Mouse (Mus musculus) activated CD4-positive, CD25-positive, alpha-beta regulatory T cell, adult 4 months (primary cell): ENCODE data around the gene Gm1673. TPM values are rescaled to one million over a fixed set of nuclear protein-coding genes. Genes with fewer than 3 reads are reported as not detected.

ENCODE experiments used
- ATAC-seq: one replicate; pipeline ENCODE4 v1.8.0; 2017
- polyA plus RNA-seq, 2 experiments: library from polyadenylated mRNA; unstranded; fragments of 100-300 nt; shearing (Covaris generic); gene quantifications; one replicate each; pipeline ENCODE4 v1.2.1; 2017

Gm1673 gene
- polyA plus RNA-seq, 2 experiments from 2014 or later: not detected

DNA sequence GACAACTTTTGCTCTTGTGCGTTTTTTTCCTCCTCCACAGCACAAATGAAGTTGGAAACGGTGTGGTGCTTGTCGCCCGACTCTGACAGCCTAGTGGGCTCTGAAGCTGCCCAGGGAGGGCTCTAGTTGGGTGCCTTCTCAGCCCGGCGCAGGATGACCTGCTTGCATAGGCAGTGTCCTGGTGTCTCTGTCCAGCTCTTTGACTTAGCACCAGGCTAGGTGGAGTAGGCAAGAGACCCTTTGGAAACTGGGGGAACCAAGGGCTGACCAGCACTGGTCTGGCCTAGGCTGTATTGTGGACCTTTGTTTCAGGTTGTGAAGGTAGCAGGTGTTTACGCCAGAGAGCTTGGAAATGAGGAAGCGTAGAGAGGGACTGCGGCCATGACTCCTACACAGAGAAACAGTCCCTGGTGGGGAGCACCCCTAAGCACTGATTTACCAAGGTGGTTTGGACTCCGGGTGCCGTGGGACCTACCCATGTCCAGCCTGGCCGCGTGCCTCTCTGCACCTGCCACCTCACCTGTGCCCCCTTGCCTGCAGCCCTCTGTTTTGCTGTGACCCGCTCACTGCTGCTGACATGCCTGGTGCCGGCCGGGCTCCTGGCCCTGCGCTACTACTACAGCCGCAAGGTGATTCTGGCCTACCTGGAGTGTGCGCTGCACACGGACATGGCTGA lies 14.7 kb downstream of the Gm1673 start:
- no peak for ATAC-seq

DNA sequence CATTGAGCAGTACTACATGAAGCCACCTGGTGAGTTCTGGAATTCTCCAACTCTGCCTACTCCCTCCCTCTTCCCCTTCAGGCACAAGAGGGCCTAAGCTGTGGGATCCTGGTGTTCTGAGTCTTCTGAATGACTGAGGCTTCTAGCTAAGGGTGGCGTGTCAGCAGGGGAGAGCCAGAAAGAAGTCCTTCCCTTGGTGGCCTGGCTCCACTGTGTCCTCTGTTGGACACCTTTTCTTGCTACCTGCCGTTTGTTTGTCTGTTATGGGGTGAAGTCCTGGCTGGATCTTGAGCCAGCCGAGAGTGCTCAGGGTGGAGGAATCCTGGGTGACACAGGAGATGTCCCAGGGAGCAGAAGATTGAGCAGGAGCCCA lies 15.3 kb downstream of the Gm1673 start:
- ATAC-seq: no peak

DNA sequence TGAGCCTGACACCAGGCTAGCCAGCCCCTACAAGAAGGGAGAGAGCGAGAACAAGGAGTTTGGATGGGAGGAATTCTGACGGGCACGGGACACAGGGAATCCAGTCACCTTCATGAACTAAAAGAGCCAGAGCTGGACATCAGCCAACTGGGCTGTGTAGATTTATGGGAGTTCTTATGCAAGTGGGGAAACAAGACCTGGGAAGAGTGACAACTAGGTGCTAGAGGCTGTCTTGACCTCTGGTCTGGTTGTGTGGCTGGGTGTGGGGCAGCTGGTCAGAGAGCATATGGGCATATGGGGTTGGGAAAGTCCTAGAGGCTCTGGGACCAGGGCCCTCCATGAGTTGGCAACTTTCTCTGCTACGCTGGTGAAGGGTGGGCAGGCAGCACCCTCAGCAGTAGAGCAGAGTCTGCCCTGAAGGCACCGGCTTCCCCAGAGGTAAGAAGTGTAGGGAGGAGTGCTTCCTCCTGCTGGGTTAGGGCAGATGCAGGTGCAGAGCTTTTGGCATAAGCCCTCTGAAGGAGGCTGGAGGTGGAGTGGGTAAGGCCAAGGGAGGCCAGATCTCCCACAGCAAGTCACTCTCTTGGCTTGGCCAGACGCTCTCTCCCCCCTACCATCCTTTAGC lies 16.3 kb downstream of the Gm1673 start:
- no peak for ATAC-seq

DNA sequence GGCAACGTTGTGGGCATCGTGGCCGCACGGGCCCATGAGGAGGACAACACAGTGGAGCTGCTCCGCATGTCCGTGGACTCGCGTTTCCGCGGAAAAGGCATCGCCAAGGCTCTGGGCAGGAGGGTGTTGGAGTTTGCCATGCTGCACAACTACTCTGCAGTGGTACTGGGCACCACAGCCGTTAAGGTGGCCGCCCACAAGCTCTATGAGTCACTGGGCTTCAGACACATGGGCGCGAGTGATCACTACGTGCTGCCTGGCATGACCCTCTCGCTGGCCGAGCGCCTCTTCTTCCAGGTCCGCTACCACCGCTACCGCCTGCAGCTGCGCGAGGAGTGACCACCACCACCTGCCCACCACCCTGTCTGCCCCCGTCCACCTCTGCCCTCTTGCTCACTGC lies 17.6 kb downstream of the Gm1673 start:
- no peak for ATAC-seq

DNA sequence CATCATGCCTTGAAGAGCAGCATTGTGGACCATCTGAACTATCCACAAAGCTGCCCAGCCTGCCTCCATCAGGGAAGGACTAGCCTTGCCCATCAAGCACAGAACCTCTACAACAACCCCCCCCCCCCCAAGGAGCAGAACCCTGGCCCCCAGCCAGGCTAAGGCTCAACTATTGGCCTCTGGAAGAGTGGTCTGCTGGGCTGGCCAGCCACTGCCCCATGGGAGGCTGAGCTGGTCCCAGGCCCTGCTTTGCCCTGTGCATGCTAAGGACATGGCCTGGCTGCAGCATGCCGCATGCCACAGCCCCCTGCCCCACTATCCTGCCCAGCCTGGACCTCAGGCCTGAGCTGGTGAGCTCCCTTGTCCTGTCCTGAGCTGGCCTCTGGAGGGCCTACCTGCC lies 18.2 kb downstream of the Gm1673 start:
- ATAC-seq: no peak

DNA sequence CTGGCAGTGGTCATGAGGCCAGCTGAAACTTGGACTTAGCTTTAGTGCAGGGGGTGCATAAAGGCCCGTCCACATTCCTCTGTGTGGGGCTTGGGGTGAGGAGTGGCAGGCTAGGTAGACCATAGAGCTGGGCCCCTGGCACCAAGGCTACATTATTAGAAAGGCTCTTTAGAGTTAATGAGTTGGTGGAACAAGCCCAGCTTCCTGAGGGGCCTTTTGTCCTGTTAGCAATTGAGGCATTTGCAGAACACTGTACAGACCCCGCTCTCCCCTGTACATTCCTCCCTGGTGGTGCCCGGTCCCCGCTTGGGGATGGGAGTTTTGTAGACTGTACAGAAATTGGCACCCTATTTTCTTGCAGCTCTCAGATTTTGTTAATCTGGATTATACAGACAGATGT lies 19.4 kb downstream of the Gm1673 start:
- no peak for ATAC-seq

DNA sequence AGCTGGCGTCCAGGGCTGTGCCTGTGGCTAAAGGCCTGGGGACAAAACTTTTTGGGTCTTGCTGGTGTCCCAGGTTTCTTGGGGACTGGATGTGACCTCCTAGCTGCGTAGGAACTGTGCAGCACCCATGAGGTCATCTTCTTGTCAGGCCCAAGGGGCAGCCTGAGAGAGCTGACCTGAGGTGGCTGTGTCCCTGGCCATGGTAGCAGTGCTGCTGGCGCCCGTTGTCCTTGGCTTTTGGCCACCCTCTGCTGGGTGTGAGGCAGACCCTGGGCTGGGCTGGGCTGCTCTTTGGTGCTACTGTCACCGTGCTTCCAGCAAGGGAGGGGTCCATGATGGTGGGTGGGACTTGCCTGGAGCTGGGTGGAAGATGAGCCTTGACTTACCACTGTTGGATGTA lies 21.4 kb downstream of the Gm1673 start:
- no peak for ATAC-seq

DNA sequence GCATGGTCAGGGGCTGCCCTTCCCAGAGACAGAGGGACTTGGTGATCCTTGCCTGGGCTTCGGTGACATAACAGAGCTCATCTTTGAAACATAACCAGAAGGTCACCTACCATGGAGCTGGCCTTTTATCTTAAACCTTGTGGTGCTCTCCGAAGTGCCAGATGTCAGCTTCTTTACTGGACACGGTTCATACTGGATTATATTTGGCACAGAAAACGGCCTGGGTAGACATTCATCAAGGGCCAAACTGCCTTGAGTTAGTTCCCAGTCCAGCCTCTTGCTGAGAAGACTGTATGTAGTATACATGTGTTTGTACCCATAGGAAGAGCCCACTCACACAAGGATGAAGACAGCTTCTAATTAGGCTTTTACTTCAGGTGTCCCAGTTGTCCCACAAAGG lies 23.6 kb downstream of the Gm1673 start:
- ATAC-seq: no peak

DNA sequence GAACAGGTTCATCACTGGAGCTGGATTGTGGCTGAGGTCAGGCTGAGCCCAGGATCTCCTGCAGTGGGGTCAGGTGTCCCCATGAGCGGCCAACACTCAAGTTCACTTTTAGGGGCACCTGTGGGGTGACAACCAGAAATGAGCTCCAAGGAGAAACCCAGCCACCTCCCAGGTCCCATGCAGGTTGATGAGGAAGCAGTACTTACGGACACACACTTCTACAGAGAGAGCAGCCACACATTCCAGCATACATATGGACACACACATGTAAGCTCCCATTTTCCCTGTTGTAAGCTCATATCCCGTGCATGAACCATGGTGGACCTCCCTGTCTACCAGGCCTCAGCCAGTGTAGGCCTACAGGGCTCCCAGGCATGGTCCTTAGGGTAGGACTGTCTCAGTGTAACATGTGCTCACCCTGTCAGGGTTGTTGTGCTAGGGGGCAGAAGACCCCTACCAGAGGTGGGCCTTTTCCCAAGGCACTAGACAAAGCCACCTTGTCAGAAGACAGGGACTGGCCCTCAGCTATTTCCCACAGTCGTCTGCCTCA lies 24.2 kb downstream of the Gm1673 start:
- ATAC-seq: no peak

DNA sequence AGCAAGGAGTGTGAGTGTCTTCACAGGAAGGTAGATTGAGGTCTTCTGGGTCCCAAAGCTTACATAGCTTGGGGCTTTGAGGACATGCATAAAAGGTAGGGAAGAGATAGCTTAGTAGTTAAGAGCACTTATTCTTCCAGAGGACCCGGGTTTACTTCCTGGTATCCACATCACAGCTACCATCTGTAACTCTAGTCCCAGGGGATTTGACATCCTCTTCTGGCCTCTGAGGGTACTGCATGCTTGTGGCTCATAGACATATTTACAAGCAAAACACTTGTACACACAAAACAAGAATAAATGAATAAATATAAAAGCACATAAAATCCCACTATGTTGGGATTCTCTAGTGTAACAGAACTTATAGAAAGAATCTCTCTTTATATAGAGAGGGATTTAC lies 31.4 kb downstream of the Gm1673 start:
- ATAC-seq: no peak

DNA sequence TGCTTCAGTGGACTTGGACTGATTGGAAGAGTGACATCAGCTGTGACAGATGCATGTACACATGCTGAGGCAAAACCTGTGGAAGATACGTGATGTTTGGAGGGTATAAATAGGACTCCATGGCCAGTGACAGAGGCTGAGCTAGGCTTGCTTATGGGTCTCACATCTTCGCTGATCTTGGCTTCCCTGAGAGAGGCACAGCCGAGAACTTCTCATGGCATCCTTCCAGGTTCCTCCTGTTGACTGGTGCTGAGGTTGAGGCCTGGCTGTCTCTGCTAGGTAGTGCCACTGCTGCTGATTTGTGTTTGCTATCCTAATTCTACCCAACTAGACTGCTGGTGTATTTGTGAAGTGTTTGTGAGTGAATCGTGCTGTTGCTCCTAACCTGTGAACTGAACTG lies 35.7 kb downstream of the Gm1673 start:
- no peak for ATAC-seq

DNA sequence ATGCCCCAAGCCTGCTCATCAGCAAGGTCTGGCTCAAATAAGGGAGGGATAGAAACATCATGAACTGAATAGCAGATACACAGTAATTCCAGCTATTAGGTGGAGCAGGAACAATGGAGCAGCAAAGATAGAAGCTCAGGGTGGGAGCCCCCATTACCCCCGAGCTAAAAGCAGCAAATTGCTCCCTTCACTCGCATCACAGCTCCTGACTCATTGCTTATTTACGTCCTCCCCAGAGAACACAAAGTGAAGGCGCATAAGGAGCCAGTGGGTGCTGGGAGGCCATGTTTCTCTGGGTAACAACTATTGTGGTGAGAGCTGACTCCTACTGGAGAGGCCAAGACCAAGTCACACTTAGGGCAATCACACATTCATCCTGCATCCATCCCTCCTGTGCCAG lies 46.9 kb downstream of the Gm1673 start:
- ATAC-seq: no peak

DNA sequence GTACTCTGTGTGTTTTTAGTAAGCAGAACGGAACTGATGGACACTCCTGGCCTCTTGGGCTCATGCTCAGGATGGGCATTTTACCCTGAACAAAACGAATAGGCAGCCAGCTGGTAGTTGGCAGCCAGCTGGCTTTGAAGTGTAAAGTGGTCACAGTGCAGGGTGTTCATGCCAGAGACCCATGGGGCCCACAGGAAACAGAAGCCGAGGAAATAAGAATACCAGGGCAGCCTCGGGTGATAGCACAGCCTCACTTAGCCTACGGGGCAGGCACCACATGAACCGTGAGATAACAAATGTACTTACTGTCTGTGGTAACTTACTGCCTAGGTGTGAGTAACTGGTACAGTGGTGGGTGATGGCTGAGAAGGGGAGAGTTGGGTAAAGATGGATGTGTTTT lies 47.8 kb downstream of the Gm1673 start:
- ATAC-seq: no peak

DNA sequence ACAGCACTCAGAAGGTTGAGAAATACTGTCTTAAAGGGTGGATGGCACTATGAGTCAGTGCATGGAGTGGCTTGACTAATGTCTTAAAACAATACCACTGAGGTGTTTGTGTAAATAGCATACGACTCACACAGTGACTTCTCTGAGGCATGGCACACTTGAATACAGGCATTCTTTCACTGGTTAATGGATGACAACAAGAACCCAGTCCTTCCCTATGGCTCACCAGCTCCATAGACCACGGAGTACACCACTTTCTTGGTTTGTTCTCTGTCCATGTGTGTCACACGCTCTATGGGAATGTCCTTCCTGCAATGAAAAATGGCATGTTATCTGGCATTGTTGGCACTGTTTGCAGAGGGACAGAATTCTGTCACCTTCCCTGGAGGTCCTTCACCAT lies 49.3 kb downstream of the Gm1673 start:
- no peak for ATAC-seq

Other genes starting within 250 kb of the Gm1673 start
- 10 to 100 TPM; 18.0 to 22.2 TPM for gene Letm1, start 200.6 kb upstream of the Gm1673 start, polyA plus RNA-seq
- gene Nsd2, start 162.7 kb upstream of the Gm1673 start, polyA plus RNA-seq: 10 to 100 TPM; 17.2 to 17.8 TPM
- gene Nelfa, start 47.0 kb upstream of the Gm1673 start, polyA plus RNA-seq: 10 to 100 TPM; 34.5 to 42.9 TPM
- gene Nat8l, start 12.6 kb downstream of the Gm1673 start, polyA plus RNA-seq: not detected
- under 1 TPM; 0.28 to 0.94 TPM for gene Poln, start 186.0 kb downstream of the Gm1673 start, polyA plus RNA-seq
- 10 to 100 TPM; 76.9 to 90.0 TPM for gene Haus3, start 186.1 kb downstream of the Gm1673 start, polyA plus RNA-seq
- gene Mxd4, start 204.3 kb downstream of the Gm1673 start, polyA plus RNA-seq: 100 to 1,000 TPM; 112 to 135 TPM